Mouse (Mus musculus) right cerebral cortex, adult 18-20 months (tissue): ENCODE results near the gene Shc1.
A peak's percentile ranks its signal among the peaks of the same experiment; 100 is the strongest.

ENCODE experiments used
- DNase-seq: peaks from one replicate; pipeline ENCODE4 v3.0.0; 2022; ENCODE audit warnings: mixed read lengths

The Shc1 gene

GRCm38 (mm10) chr3:89418170-89418860, at the start of gene Shc1, which contains the start of gene Cks1b:
Shc1 (plus strand) TSS chr3:89418443.
Cks1b (minus strand) TSS chr3:89418383.
- DNase-seq = peak; percentile 97

GRCm38 (mm10) chr3:89373581-89374231, 44.5 kb upstream of the Shc1 start:
- no peak for DNase-seq

- no peak for DNase-seq
Observed at GRCm38 (mm10) chr3:89377831-89378230, 40.4 kb upstream of the Shc1 start.

GRCm38 (mm10) chr3:89378394-89379067, 39.7 kb upstream of the Shc1 start:
- DNase-seq = peak; percentile 80

GRCm38 (mm10) chr3:89379388-89380131, 38.7 kb upstream of the Shc1 start:
- DNase-seq = no peak

- DNase-seq = no peak
Observed at GRCm38 (mm10) chr3:89380291-89380690, 38.0 kb upstream of the Shc1 start.

GRCm38 (mm10) chr3:89380711-89381110, 37.5 kb upstream of the Shc1 start:
- no peak for DNase-seq

- DNase-seq = no peak
Observed at GRCm38 (mm10) chr3:89381233-89381632, 37.0 kb upstream of the Shc1 start.

GRCm38 (mm10) chr3:89382033-89382882, 36.0 kb upstream of the Shc1 start:
- no peak for DNase-seq

GRCm38 (mm10) chr3:89382950-89383349, 35.3 kb upstream of the Shc1 start:
- DNase-seq = no peak

- DNase-seq = no peak
Observed at GRCm38 (mm10) chr3:89383651-89384255, 34.5 kb upstream of the Shc1 start.

- DNase-seq = no peak
Observed at GRCm38 (mm10) chr3:89384331-89385076, 33.7 kb upstream of the Shc1 start.

GRCm38 (mm10) chr3:89385451-89385850, 32.8 kb upstream of the Shc1 start:
- DNase-seq = no peak

- DNase-seq = no peak
Observed at GRCm38 (mm10) chr3:89386438-89387420, 31.5 kb upstream of the Shc1 start.

- no peak for DNase-seq
Observed at GRCm38 (mm10) chr3:89387632-89388031, 30.6 kb upstream of the Shc1 start.

- peak; percentile 60 for DNase-seq
Observed at GRCm38 (mm10) chr3:89388134-89388881, 29.9 kb upstream of the Shc1 start.

GRCm38 (mm10) chr3:89388901-89389740, 29.1 kb upstream of the Shc1 start:
- peak; percentile 39 for DNase-seq

- no peak for DNase-seq
Observed at GRCm38 (mm10) chr3:89390111-89390515, 28.1 kb upstream of the Shc1 start.
